Mouse (Mus musculus): ENCODE results near the gene Olfr1129. TPM values are rescaled to one million over a fixed set of nuclear protein-coding genes. Genes with fewer than 3 reads are reported as not detected.

Olfr1129 gene
- polyA plus RNA-seq (2012) = not detected in 2 replicates

DNA sequence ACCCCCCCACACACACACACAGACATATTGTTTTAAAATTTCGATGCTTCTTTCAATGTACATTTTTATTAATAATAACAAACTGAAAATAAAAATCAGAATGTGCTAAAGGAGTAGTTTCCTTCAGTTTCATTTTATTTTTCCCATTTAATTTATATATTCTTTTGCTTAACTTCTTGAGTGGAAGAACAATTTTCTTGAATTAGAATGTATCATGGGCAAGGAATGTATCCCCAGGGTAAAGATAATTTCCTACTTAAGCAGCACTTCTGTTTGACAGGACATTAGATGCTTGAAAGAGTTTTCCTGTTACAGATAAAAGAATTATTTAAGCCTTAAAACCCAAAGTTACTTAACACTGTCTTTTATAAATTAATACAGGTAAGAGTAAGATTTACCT, at the start of gene Olfr1129:
Olfr1129 (plus strand) TSS at position 301 of the 400 bp plus-strand sequence.

DNA sequence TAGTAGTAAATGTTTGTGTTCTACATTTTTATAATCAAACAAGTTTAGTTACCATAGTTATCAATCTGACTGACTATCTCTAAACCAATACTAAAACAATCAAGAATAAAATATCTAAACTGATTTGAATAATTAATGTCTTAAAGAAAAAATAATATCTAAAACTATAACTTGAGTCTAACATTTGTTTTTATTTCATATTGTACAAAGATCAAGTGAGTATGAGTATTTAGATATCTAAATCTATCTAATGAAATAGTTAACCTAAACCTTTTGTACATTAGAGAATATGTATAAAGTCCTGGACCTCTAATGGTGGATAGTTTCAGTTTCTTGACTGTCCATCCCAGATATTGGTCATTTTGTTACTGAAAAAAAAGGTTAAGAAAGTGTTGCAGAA, 42.2 kb upstream of the Olfr1129 start, which contains the start of gene Olfr153:
Olfr153 (plus strand) TSS at position 301 of the 400 bp plus-strand sequence.

DNA sequence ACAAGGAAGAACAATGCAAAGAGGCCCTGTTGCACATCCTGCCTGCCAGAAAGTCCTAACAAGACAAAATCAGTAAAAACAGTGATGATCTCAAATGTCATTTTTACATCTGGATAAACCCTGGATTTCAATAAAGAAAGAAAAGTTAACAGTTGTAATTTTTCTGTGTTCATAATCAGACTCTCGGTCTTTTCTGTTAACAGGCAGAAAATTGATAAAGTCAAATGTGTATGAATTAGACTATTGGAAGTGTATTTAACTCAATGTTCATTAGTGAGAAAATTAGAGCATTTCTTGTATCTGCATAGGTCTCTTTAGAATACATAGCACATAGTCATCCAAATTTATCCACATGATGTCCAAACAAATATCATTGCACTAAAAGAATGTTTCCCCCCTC, 28.3 kb upstream of the Olfr1129 start, which contains the start of gene Olfr1128:
Olfr1128 (minus strand) TSS at position 101 of the 400 bp plus-strand sequence.

DNA sequence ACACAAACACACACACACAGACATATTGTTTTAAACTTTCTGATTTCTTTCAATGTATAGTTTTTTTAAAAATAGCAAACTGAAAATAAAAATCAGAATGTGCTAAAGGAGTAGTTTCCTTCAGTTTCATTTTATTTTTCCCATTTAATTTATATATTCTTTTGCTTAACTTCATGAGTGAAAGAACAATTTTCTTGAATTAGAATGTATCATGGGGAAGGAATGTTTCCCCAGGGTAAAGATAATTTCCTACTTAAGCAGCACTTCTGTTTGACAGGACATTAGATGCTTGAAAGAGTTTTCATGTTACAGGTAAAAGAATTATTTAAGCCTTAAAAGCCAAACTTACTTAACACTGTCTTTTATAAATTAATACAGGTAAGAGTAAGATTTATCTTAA, 32.2 kb downstream of the Olfr1129 start, which contains the start of gene Olfr1130:
Olfr1130 (plus strand) TSS at position 301 of the 400 bp plus-strand sequence.

DNA sequence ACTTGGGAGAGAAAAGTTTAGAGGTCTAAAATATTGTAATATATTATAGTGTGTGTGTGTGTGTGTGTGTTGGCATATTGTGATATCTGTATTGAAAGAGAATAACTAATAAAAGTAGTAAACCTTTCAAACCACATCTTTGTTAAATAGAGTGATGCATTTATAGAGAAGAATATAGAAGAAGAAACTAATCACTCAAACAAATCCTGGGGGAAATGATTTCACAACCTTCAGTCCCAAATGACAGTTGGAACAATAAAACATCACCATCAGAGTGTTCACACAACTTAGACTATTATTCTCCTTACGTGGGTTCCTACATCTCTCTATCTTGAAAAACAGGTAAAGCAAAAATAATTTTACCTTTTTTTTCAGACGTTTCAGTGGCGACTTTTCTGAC, 53.1 kb downstream of the Olfr1129 start, which contains the start of gene Olfr1131:
Olfr1131 (plus strand) TSS at position 301 of the 400 bp plus-strand sequence.

Other genes starting within 250 kb of the Olfr1129 start
- not detected in 2 replicates for gene Olfr1120, start 219.1 kb upstream of the Olfr1129 start, polyA plus RNA-seq (2012)
- not detected in 2 replicates for gene Olfr1121, start 204.0 kb upstream of the Olfr1129 start, polyA plus RNA-seq (2012)
- not detected in 2 replicates for gene Olfr1122, start 188.1 kb upstream of the Olfr1129 start, polyA plus RNA-seq (2012)
- gene Olfr1123, start 157.3 kb upstream of the Olfr1129 start, polyA plus RNA-seq (2012) = not detected in 2 replicates
- 0.02 TPM in 1 of 2 replicates, not detected in the other for gene Olfr1124, start 143.6 kb upstream of the Olfr1129 start, polyA plus RNA-seq (2012)
- not detected in 2 replicates for gene Olfr1126, start 119.9 kb upstream of the Olfr1129 start, polyA plus RNA-seq (2012)
- not detected in 2 replicates for gene Pramel7, start 76.8 kb upstream of the Olfr1129 start, polyA plus RNA-seq (2012)
- not detected in 2 replicates for gene Pramel6, start 67.3 kb upstream of the Olfr1129 start, polyA plus RNA-seq (2012)
- gene Olfr153, start 42.1 kb upstream of the Olfr1129 start, polyA plus RNA-seq (2012) = not detected in 2 replicates
- gene Olfr1128, start 28.4 kb upstream of the Olfr1129 start, polyA plus RNA-seq (2012) = not detected in 2 replicates
- gene Olfr1130, start 32.3 kb downstream of the Olfr1129 start, polyA plus RNA-seq (2012) = not detected in 2 replicates
- gene Olfr1131, start 53.2 kb downstream of the Olfr1129 start, polyA plus RNA-seq (2012) = not detected in 2 replicates
- not detected in 2 replicates for gene Olfr1132, start 63.6 kb downstream of the Olfr1129 start, polyA plus RNA-seq (2012)
- gene Olfr1133, start 73.5 kb downstream of the Olfr1129 start, polyA plus RNA-seq (2012) = not detected in 2 replicates
- gene Olfr1134, start 84.6 kb downstream of the Olfr1129 start, polyA plus RNA-seq (2012) = not detected in 2 replicates
- not detected in 2 replicates for gene Olfr1135, start 99.8 kb downstream of the Olfr1129 start, polyA plus RNA-seq (2012)
- gene Olfr1136, start 120.0 kb downstream of the Olfr1129 start, polyA plus RNA-seq (2012) = not detected in 2 replicates
- gene Olfr1137, start 139.3 kb downstream of the Olfr1129 start, polyA plus RNA-seq (2012) = not detected in 2 replicates
- not detected in 2 replicates for gene Olfr1138, start 166.1 kb downstream of the Olfr1129 start, polyA plus RNA-seq (2012)
- not detected in 2 replicates for gene Olfr1140, start 169.8 kb downstream of the Olfr1129 start, polyA plus RNA-seq (2012)
- gene Olfr1141, start 180.1 kb downstream of the Olfr1129 start, polyA plus RNA-seq (2012) = not detected in 2 replicates
- gene Olfr152, start 205.6 kb downstream of the Olfr1129 start, polyA plus RNA-seq (2012) = not detected in 2 replicates
- gene Olfr1143, start 226.7 kb downstream of the Olfr1129 start, polyA plus RNA-seq (2012) = not detected in 2 replicates
- not detected in 2 replicates for gene Olfr1145, start 235.9 kb downstream of the Olfr1129 start, polyA plus RNA-seq (2012)